Mouse (Mus musculus): ENCODE results near the gene Klc4. TPM values are rescaled to one million over a fixed set of nuclear protein-coding genes. Genes with fewer than 3 reads are reported as not detected.

Klc4 gene
- polyA plus RNA-seq, 1 experiment from 2014 or later, result 16.5 TPM

DNA sequence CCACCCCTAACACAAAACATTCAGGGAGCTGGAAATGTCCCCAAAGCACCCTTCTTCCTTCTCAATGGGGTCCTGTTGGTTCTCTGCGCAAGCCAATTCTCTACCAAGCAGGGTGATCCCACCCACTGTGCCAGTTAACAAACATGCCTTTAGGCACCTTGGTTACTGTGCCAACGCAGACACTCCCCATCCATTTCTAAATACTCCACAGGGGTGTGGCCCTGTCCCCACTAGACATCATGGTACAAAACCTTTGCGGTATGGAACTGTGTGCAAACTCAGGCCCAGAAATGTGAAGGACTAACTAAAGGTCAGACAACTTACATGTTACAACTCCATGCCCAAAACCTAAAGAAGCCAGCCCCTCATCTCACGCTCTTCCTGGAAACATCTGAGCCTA lies 52.7 kb downstream of the Klc4 start:
- Histone ChIP-seq H3K9ac (ENCODE audit: low read depth, low read length) (no peak overlapping the region), H3K36me3 (ENCODE audit: control insufficient read depth, insufficient read depth, low read length) (peaks cover 18% of the 10 kb centered on the region; the same call in 1 of the 2 replicates), H3K4me3 (ENCODE audit: low read depth, low read length) (no peak overlapping the region), H3K27me3 (ENCODE audit: control insufficient read depth, insufficient read depth, low read length) (no peaks in the 10 kb centered on the region), H3K4me1 (ENCODE audit: control insufficient read depth, insufficient read depth, low read length) (peaks cover 16% of the 10 kb centered on the region; the same call in 1 of the 2 replicates), H3K4me2 (no peak overlapping the region), H3K27ac (ENCODE audit: low read depth, low read length) (no peak overlapping the region), H3K9me3 (replicated peaks; ENCODE audit: control insufficient read depth, low read length) (no peaks in the 10 kb centered on the region)
- ATAC-seq (replicated peaks; ENCODE audit: insufficient number of reproducible peaks, low FRiP score, low TSS enrichment), result no peak
- 91% methylated on average over 4 of the region's 4 CpGs for WGBS (ENCODE audit: insufficient replicate concordance)

DNA sequence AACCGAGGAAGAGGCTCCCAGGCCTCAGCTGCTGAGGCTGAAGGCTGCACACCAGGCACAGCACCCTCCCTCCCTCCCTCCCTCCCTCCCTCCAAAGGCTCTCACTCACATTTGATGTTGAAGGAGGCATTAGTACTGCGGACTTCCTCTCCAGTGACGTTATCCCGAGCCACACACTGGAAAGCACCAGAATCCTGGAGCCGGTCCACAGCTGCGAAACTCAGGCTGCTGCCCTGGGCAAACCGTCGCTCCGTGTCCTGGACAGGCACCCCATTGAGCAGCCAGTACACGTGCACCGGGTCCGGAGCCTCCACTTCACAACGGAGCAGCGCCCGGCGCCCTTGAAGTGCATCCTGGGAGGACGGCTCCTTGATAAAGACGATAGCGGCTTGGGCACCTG lies 54.4 kb downstream of the Klc4 start:
- peaks cover 21% of the 10 kb centered on the region for H3K36me3 ChIP-seq (ENCODE audit: control insufficient read depth, insufficient read depth, low read length)
- WGBS (ENCODE audit: insufficient replicate concordance), result 87% methylated on average over 19 of the region's 19 CpGs

DNA sequence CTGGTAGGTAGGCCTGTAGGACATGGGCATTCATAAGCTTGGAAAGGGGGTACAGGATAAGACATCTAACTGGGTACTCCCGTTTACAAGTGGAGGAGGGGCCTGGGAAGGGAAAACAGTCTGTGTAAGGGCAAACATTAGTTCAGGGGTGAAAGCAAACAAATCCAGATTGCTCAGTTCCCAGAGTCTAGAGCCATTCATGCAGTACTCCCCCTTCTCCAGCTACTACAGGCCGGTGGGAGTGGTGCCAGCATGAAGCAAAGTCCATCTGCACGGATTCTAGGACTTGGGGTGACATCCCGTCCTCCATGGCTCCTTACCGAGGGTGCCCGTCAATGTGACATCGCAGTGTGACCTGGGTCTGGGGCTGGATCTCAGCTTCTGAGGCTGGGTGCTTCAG lies 55.4 kb downstream of the Klc4 start:
- H3K27ac ChIP-seq (ENCODE audit: low read depth, low read length), result no peak overlapping the region
- 90% methylated on average over 7 of the region's 7 CpGs for WGBS (ENCODE audit: insufficient replicate concordance)
- peaks cover 24% of the 10 kb centered on the region for H3K36me3 ChIP-seq (ENCODE audit: control insufficient read depth, insufficient read depth, low read length)
- no peak overlapping the region for H3K9ac ChIP-seq (ENCODE audit: low read depth, low read length)
- peaks cover 16% of the 10 kb centered on the region; the same call in 1 of the 2 replicates for H3K4me1 ChIP-seq (ENCODE audit: control insufficient read depth, insufficient read depth, low read length)
- H3K4me3 ChIP-seq (ENCODE audit: low read depth, low read length), result no peak overlapping the region
- H3K4me2 ChIP-seq, result no peak overlapping the region
- ATAC-seq (replicated peaks; ENCODE audit: insufficient number of reproducible peaks, low FRiP score, low TSS enrichment), result no peak
- H3K9me3 ChIP-seq (replicated peaks; ENCODE audit: control insufficient read depth, low read length), result no peaks in the 10 kb centered on the region
- no peaks in the 10 kb centered on the region for H3K27me3 ChIP-seq (ENCODE audit: control insufficient read depth, insufficient read depth, low read length)

More for the DNA sequence above, 54.4 kb downstream of the Klc4 start:
- no peak overlapping the region for H3K27ac ChIP-seq (ENCODE audit: low read depth, low read length)
- H3K9me3 ChIP-seq (replicated peaks; ENCODE audit: control insufficient read depth, low read length), result no peaks in the 10 kb centered on the region
- no peak overlapping the region for H3K4me2 ChIP-seq
- no peak overlapping the region for H3K9ac ChIP-seq (ENCODE audit: low read depth, low read length)
- peaks cover 16% of the 10 kb centered on the region; the same call in 1 of the 2 replicates for H3K4me1 ChIP-seq (ENCODE audit: control insufficient read depth, insufficient read depth, low read length)
- no peaks in the 10 kb centered on the region for H3K27me3 ChIP-seq (ENCODE audit: control insufficient read depth, insufficient read depth, low read length)
- H3K4me3 ChIP-seq (ENCODE audit: low read depth, low read length), result no peak overlapping the region
- no peak for ATAC-seq (replicated peaks; ENCODE audit: insufficient number of reproducible peaks, low FRiP score, low TSS enrichment)

DNA sequence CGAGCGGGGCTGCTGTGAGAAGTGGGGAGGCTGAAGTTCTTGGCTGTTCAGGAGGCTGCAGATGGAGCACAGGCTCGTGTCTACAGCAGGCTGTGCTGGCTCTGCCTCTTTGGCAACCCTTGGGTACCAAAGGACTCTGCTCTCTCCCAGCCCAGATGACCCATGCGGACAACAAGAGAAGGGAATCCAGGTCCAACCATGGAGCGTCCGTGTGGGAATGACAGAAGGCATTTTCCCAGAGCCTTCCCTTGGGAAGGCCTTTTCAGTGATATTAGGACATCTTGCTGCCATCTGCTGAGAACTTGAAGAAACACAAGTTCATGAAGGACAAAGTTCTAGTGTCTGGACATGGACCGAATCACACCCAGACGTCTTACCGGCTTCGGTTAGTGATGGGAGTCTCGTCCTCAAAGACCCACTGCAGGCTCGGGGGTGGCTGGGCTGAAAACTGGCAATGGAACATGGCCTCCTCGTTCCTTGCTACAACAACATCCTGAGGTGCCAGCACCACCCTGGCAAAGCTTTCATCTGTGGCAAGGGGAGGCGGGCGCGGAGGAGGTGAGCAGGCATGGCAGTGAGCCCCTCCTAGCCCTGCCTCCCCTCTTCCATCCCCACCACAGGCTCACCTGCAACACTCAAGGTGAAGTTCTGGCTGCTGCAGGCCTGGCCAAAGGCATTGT lies 56.0 kb downstream of the Klc4 start:
- H3K36me3 ChIP-seq (ENCODE audit: control insufficient read depth, insufficient read depth, low read length), result peaks cover 27% of the 10 kb centered on the region
- H3K27ac ChIP-seq (ENCODE audit: low read depth, low read length), result no peak overlapping the region
- H3K4me2 ChIP-seq, result no peak overlapping the region
- H3K4me3 ChIP-seq (ENCODE audit: low read depth, low read length), result no peak overlapping the region
- peaks cover 10% of the 10 kb centered on the region; the same call in 1 of the 2 replicates for H3K4me1 ChIP-seq (ENCODE audit: control insufficient read depth, insufficient read depth, low read length)
- H3K9ac ChIP-seq (ENCODE audit: low read depth, low read length), result no peak overlapping the region
- no peak for ATAC-seq (replicated peaks; ENCODE audit: insufficient number of reproducible peaks, low FRiP score, low TSS enrichment)
- H3K9me3 ChIP-seq (replicated peaks; ENCODE audit: control insufficient read depth, low read length), result no peaks in the 10 kb centered on the region
- no peaks in the 10 kb centered on the region for H3K27me3 ChIP-seq (ENCODE audit: control insufficient read depth, insufficient read depth, low read length)
- 84% methylated on average over 16 of the region's 16 CpGs for WGBS (ENCODE audit: insufficient replicate concordance)

DNA sequence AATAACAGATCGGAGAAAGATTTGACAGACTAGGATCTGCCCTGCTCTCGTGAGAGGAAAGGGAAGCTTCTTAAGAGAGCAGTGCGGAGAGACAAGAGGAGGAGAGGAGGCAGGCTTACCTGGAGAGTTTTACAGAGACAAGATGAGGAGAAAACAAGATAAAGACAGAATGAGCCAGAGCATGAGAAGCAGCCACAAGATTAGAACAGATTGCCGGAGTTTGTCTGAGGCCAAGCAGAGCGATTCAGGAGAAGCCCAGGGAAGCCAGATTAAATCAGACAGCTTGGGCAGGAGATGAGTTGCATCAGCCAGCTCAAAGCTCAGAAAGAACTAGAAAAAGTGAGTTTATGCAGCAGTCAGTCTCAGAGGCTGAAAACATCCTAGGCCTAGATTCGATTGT lies 56.9 kb downstream of the Klc4 start:
- no peak for ATAC-seq (replicated peaks; ENCODE audit: insufficient number of reproducible peaks, low FRiP score, low TSS enrichment)
- Histone ChIP-seq H3K9ac (ENCODE audit: low read depth, low read length) (no peak overlapping the region), H3K27ac (ENCODE audit: low read depth, low read length) (no peak overlapping the region), H3K27me3 (ENCODE audit: control insufficient read depth, insufficient read depth, low read length) (no peaks in the 10 kb centered on the region), H3K4me1 (ENCODE audit: control insufficient read depth, insufficient read depth, low read length) (0 out of 2 replicates have a peak, but pooled peaks cover 5% of the 10 kb centered on the region), H3K4me2 (no peak overlapping the region), H3K36me3 (ENCODE audit: control insufficient read depth, insufficient read depth, low read length) (peaks cover 29% of the 10 kb centered on the region), H3K4me3 (ENCODE audit: low read depth, low read length) (no peak overlapping the region), H3K9me3 (replicated peaks; ENCODE audit: control insufficient read depth, low read length) (no peaks in the 10 kb centered on the region)
- WGBS (ENCODE audit: insufficient replicate concordance), result 78% methylated on average over 6 of the region's 6 CpGs

- Histone ChIP-seq H3K9me3 (replicated peaks; ENCODE audit: control insufficient read depth, low read length) (no peaks in the 10 kb centered on the region), H3K27ac (ENCODE audit: low read depth, low read length) (no peak overlapping the region), H3K9ac (ENCODE audit: low read depth, low read length) (no peak overlapping the region), H3K36me3 (ENCODE audit: control insufficient read depth, insufficient read depth, low read length) (peaks cover 29% of the 10 kb centered on the region), H3K27me3 (ENCODE audit: control insufficient read depth, insufficient read depth, low read length) (no peaks in the 10 kb centered on the region), H3K4me2 (no peak overlapping the region), H3K4me1 (ENCODE audit: control insufficient read depth, insufficient read depth, low read length) (no peaks in the 10 kb centered on the region), H3K4me3 (ENCODE audit: low read depth, low read length) (no peak overlapping the region)
- 77% methylated on average over 9 of the region's 9 CpGs for WGBS (ENCODE audit: insufficient replicate concordance)
- no peak for ATAC-seq (replicated peaks; ENCODE audit: insufficient number of reproducible peaks, low FRiP score, low TSS enrichment)
These were observed 57.6 kb downstream of the Klc4 start for GRCm38 (mm10) chr17:46588173-46588572.

GRCm38 (mm10) chr17:46586327-46586726 lies 59.5 kb downstream of the Klc4 start:
- Histone ChIP-seq H3K9ac (ENCODE audit: low read depth, low read length) (no peak overlapping the region), H3K4me2 (no peak overlapping the region), H3K4me1 (ENCODE audit: control insufficient read depth, insufficient read depth, low read length) (no peaks in the 10 kb centered on the region), H3K4me3 (ENCODE audit: low read depth, low read length) (no peak overlapping the region), H3K36me3 (ENCODE audit: control insufficient read depth, insufficient read depth, low read length) (peaks cover 43% of the 10 kb centered on the region), H3K27ac (ENCODE audit: low read depth, low read length) (no peak overlapping the region), H3K9me3 (replicated peaks; ENCODE audit: control insufficient read depth, low read length) (no peaks in the 10 kb centered on the region), H3K27me3 (ENCODE audit: control insufficient read depth, insufficient read depth, low read length) (no peaks in the 10 kb centered on the region)
- 83% methylated on average over 8 of the region's 8 CpGs for WGBS (ENCODE audit: insufficient replicate concordance)
- no peak for ATAC-seq (replicated peaks; ENCODE audit: insufficient number of reproducible peaks, low FRiP score, low TSS enrichment)
